Mouse (Mus musculus) embryonic facial prominence, embryonic 11.5 days (tissue): ENCODE results near the gene Pank2. TPM values are rescaled to one million over a fixed set of nuclear protein-coding genes. Genes with fewer than 3 reads are reported as not detected.

Experiments used
- ATAC-seq: fragments of 200-750 bp; cut with Nextera tagmentation; replicated peaks from 2 replicates; pipeline ENCODE4 v1.8.0; 2017; ENCODE audit warnings: low read depth; ENCODE audit not compliant: insufficient number of reproducible peaks, low FRiP score, low TSS enrichment
- DNase-seq: peaks from one replicate; pipeline ENCODE4 v3.0.0-alpha.2; 2015; ENCODE audit warnings: low spot score
- H3K27ac ChIP-seq: fragments of 300-500 bp; sonication (generic); replicated peaks from 2 replicates; pipeline ENCODE4 v1.5.1; 2014; ENCODE audit warnings: mild to moderate bottlenecking, low read depth, low read length, control low read depth
- H3K27me3 ChIP-seq: fragments of 300-500 bp; sonication (generic); 2 replicates; pipeline ENCODE4 v1.6.1; 2014; ENCODE audit warnings: mild to moderate bottlenecking, low read length, moderate library complexity, mixed read lengths; ENCODE audit not compliant: control insufficient read depth, insufficient read depth
- H3K36me3 ChIP-seq: fragments of 300-500 bp; sonication (generic); replicated peaks from 2 replicates; pipeline ENCODE4 v1.6.1; 2014; ENCODE audit warnings: low read depth, mild to moderate bottlenecking, low read length, moderate library complexity, mixed read lengths; ENCODE audit not compliant: control insufficient read depth, insufficient read depth
- H3K4me1 ChIP-seq: fragments of 300-500 bp; sonication (generic); 2 replicates; pipeline ENCODE4 v1.6.1; 2014; ENCODE audit warnings: low read length, mixed read lengths; ENCODE audit not compliant: control insufficient read depth, insufficient read depth
- H3K4me2 ChIP-seq: fragments of 300-500 bp; sonication (generic); 2 replicates; pipeline ENCODE4 v1.6.1; 2014; ENCODE audit warnings: low read depth, mild to moderate bottlenecking, control low read depth, low read length, moderate library complexity
- H3K4me3 ChIP-seq: fragments of 300-500 bp; sonication (generic); 2 replicates; pipeline ENCODE4 v1.5.1; 2014; ENCODE audit warnings: low read depth, low read length, control low read depth
- H3K9ac ChIP-seq: fragments of 300-500 bp; sonication (generic); replicated peaks from 2 replicates; pipeline ENCODE4 v1.6.1; 2014; ENCODE audit warnings: mild to moderate bottlenecking, control low read depth, low read length
- H3K9me3 ChIP-seq: fragments of 300-500 bp; sonication (generic); replicated peaks from 2 replicates; pipeline ENCODE4 v1.6.1; 2016; ENCODE audit warnings: mild to moderate bottlenecking, low read length, inconsistent platforms, mixed read lengths; ENCODE audit not compliant: control insufficient read depth
- WGBS: fragments of 180-500 bp; shearing (Covaris S2); extraction: QIAGEN DNeasy Blood & Tissue Kit; methylation state at CpG from one replicate; pipeline ENCODE4 v1.1.7; 2014; 5-methylcytosine and 5-hydroxymethylcytosine counted together
- microRNA-seq: library from miRNA; unstranded; fragments of <30 nt; microRNA quantifications from one replicate; pipeline ENCODE4, GENCODE M21; 2016; ENCODE audit warnings: borderline number of aligned reads
- polyA plus RNA-seq: library from polyadenylated mRNA; unstranded; fragments of >200 nt; fragmentation: Nextera tagmentation; extraction: Ambion mirVana; gene quantifications from 2 replicates; pipeline ENCODE4 v1.2.1, GENCODE M21; 2014

The Pank2 gene
- polyA plus RNA-seq, 1 experiment from 2014 or later, result 68.0 TPM

DNA sequence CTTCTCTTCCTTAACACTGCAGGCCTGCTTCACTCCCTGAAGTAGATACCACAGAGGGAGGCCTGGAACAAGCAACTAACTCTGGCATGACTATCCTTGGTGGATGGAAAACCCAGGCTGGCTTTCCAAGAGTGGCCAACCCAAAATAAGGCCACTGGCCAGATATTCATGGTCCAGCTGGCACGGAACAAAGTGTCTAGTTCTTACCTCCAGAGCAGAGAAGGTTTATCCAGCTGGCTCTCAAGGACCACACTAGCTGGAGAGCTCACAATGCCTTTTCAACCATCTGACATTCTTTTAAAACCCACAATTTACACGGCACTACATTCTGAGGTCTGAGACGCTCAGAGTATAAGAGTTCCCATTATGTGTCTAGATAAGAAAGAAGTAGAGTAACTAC, 82.2 kb downstream of the Pank2 start:
- H3K9ac ChIP-seq, result no peak overlapping the region
- no peaks in the 10 kb centered on the region for H3K9me3 ChIP-seq
- no peak overlapping the region for H3K4me2 ChIP-seq
- 78% methylated on average over 3 of the region's 3 CpGs for WGBS
- no peak for ATAC-seq
- no peaks in the 10 kb centered on the region for H3K4me1 ChIP-seq
- no peak overlapping the region for H3K27ac ChIP-seq
- no peak overlapping the region for H3K4me3 ChIP-seq
- H3K36me3 ChIP-seq, result no peaks in the 10 kb centered on the region
- no peak for DNase-seq
- H3K27me3 ChIP-seq, result no peaks in the 10 kb centered on the region

DNA sequence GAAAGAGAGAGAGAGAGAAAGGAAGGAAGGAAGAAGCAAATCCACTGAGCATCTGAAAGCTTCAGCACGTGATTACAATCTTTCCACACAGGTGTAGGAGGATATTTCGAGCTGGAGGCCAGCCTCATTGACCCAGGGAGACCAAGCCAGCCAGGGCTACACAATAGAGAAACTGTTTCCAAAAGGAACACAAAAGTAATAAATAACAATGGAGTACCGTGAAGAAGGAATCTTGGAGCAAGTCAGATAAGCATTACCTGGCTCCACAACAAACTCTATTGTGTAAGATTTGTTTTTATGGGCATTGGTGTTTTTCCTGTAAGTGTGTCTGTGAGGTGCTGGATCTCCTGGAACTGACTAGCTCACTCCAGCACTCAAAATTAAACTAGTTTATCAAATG, 83.3 kb downstream of the Pank2 start:
- no peaks in the 10 kb centered on the region for H3K9me3 ChIP-seq
- no peak overlapping the region for H3K4me3 ChIP-seq
- no peaks in the 10 kb centered on the region for H3K4me1 ChIP-seq
- no peaks in the 10 kb centered on the region for H3K27me3 ChIP-seq
- no peak for ATAC-seq
- no peak overlapping the region for H3K27ac ChIP-seq
- no peaks in the 10 kb centered on the region for H3K36me3 ChIP-seq
- H3K4me2 ChIP-seq, result no peak overlapping the region
- DNase-seq, result no peak
- 67% methylated on average over 3 of the region's 3 CpGs for WGBS
- H3K9ac ChIP-seq, result no peak overlapping the region

Small RNAs within 50 kb of the gene (microRNA-seq; reads per million reads assigned to microRNA genes)
- 119 reads per million, percentile 44 among the genes with 10 or more reads in this experiment for gene Mir103-2

Other genes starting within 250 kb of the Pank2 start
- 13.3 and 15.3 TPM in 2 replicates for gene Gfra4, start 219.4 kb upstream of the Pank2 start, polyA plus RNA-seq
- 0.57 and 0.80 TPM in 2 replicates for gene Adam33, start 198.7 kb upstream of the Pank2 start, polyA plus RNA-seq
- gene Siglec1, start 175.7 kb upstream of the Pank2 start, polyA plus RNA-seq, result 0.07 and 0.11 TPM in 2 replicates
- 6.3 and 6.6 TPM in 2 replicates for gene Hspa12b, start 135.2 kb upstream of the Pank2 start, polyA plus RNA-seq
- gene Gm11037, start 129.0 kb upstream of the Pank2 start, polyA plus RNA-seq, result not detected in 2 replicates
- gene 1700037H04Rik, start 102.4 kb upstream of the Pank2 start, polyA plus RNA-seq, result 81.2 and 88.3 TPM in 2 replicates
- 5.8 and 6.1 TPM in 2 replicates for gene Cenpb, start 82.4 kb upstream of the Pank2 start, polyA plus RNA-seq
- gene Cdc25b, start 75.5 kb upstream of the Pank2 start, polyA plus RNA-seq, result 48.0 and 53.4 TPM in 2 replicates
- gene Spef1, start 75.2 kb upstream of the Pank2 start, polyA plus RNA-seq, result 3.4 and 4.1 TPM in 2 replicates
- gene Ap5s1, start 55.4 kb upstream of the Pank2 start, polyA plus RNA-seq, result 22.6 and 23.8 TPM in 2 replicates
- 13.3 and 14.3 TPM in 2 replicates for gene Mavs, start 28.4 kb upstream of the Pank2 start, polyA plus RNA-seq
- 7.7 and 8.2 TPM in 2 replicates for gene Rnf24, start 90.4 kb downstream of the Pank2 start, polyA plus RNA-seq
- 33.6 and 38.7 TPM in 2 replicates for gene Smox, start 229.0 kb downstream of the Pank2 start, polyA plus RNA-seq